Mouse (Mus musculus) adrenal gland, adult 8-10 months (tissue): Measurements from ENCODE around the gene Phldb1. TPM values are rescaled to one million over a fixed set of nuclear protein-coding genes. Genes with fewer than 3 reads are reported as not detected.
"Not testable (repeated sequence)": the region's sequence is repeated elsewhere in the genome, so short reads cannot be mapped to it uniquely, and the experiment has no call there.

Experiments
- DNase-seq: peaks from one replicate; pipeline ENCODE4 v3.0.0; 2022
- total RNA-seq, 4 experiments: library from RNA; stranded (reverse); gene quantifications; 2 replicates each; pipeline ENCODE4 v1.2.4; 2022

Phldb1 gene
- total RNA-seq, 4 experiments from 2014 or later, result 31.7 to 64.7 (median 48.5) TPM

- no peak for DNase-seq
Measured at GRCm38 (mm10) chr9:44648881-44649281, 86.1 kb downstream of the Phldb1 start.

GRCm38 (mm10) chr9:44647656-44648055 lies 87.3 kb downstream of the Phldb1 start:
- no peak for DNase-seq

- DNase-seq, result no peak
Measured at GRCm38 (mm10) chr9:44647026-44647425, 88.0 kb downstream of the Phldb1 start.

GRCm38 (mm10) chr9:44646366-44646765 lies 88.6 kb downstream of the Phldb1 start:
- no peak for DNase-seq

- no peak for DNase-seq
Measured at GRCm38 (mm10) chr9:44645924-44646323, 89.1 kb downstream of the Phldb1 start.

- no peak for DNase-seq
Measured at GRCm38 (mm10) chr9:44645481-44645880, 89.5 kb downstream of the Phldb1 start.

- DNase-seq, result no peak
Measured at GRCm38 (mm10) chr9:44644186-44644585, 90.8 kb downstream of the Phldb1 start.

- no peak for DNase-seq
Measured at GRCm38 (mm10) chr9:44643103-44643502, 91.9 kb downstream of the Phldb1 start.

- DNase-seq, result no peak
Measured at GRCm38 (mm10) chr9:44641616-44642015, 93.4 kb downstream of the Phldb1 start.

GRCm38 (mm10) chr9:44640646-44641357 lies 94.2 kb downstream of the Phldb1 start:
- DNase-seq, result no peak

GRCm38 (mm10) chr9:44640028-44640427 lies 95.0 kb downstream of the Phldb1 start:
- DNase-seq, result not testable (repeated sequence)

GRCm38 (mm10) chr9:44638726-44639125 lies 96.3 kb downstream of the Phldb1 start:
- not testable (repeated sequence) for DNase-seq

- no peak for DNase-seq
Measured at GRCm38 (mm10) chr9:44637551-44638169, 97.3 kb downstream of the Phldb1 start.

Other genes with a start within 250 kb of the Phldb1 start
- gene Cxcr5, start 173.3 kb downstream of the Phldb1 start, total RNA-seq, result under 1 TPM; 0.13 to 0.32 (median 0.18) TPM
- 100 to 1,000 TPM; 142 to 160 (median 152) TPM for gene Ddx6, start 130.3 kb downstream of the Phldb1 start, total RNA-seq
- not detected for gene Treh, start 62.0 kb downstream of the Phldb1 start, total RNA-seq
- gene Arcn1, start 32.6 kb upstream of the Phldb1 start, total RNA-seq, result 100 to 1,000 TPM; 172 to 185 (median 176) TPM
- gene Ift46, start 32.7 kb upstream of the Phldb1 start, total RNA-seq, result 100 to 1,000 TPM in 2 of 4 experiments, 10 to 100 TPM in 2; 77.7 to 116 (median 99.6) TPM
- gene Tmem25, start 64.1 kb upstream of the Phldb1 start, total RNA-seq, result 10 to 100 TPM in 1 of 4 experiments, 1 to 10 TPM in 3; 8.7 to 15.3 (median 9.4) TPM
- gene Ttc36, start 67.9 kb upstream of the Phldb1 start, total RNA-seq, result 1 to 10 TPM; 3.7 to 9.0 (median 5.5) TPM
- 10 to 100 TPM; 32.5 to 58.2 (median 41.4) TPM for gene Kmt2a, start 146.1 kb upstream of the Phldb1 start, total RNA-seq
- 100 to 1,000 TPM; 346 to 533 (median 405) TPM for gene Atp5l, start 185.5 kb upstream of the Phldb1 start, total RNA-seq
- gene Ube4a, start 230.4 kb upstream of the Phldb1 start, total RNA-seq, result 100 to 1,000 TPM in 2 of 4 experiments, 10 to 100 TPM in 2; 85.1 to 103 (median 98.7) TPM
- gene Cd3g, start 245.2 kb upstream of the Phldb1 start, total RNA-seq, result 1 to 10 TPM in 1 of 4 experiments, under 1 TPM in 2, not detected in 1; 0.52 to 1.3 (median 0.59) TPM
- under 1 TPM in 1 of 4 experiments, not detected in 3; 0.38 TPM for gene Cd3d, start 246.6 kb upstream of the Phldb1 start, total RNA-seq